Mouse (Mus musculus): ENCODE data around the gene Olig2. TPM values are rescaled to one million over a fixed set of nuclear protein-coding genes. Genes with fewer than 3 reads are reported as not detected.

Gene Olig2
- not detected in 2 replicates for polyA plus RNA-seq (2014; fragmentation: Nextera tagmentation; extraction: Ambion mirVana)

GRCm38 (mm10) chr16:91225233-91226037, at the start of gene Olig2:
Gene Olig2, plus strand, starts transcription at chr16:91225457.
- peak within 1 kb of the TSS; percentile 59 for H3K4me2 ChIP-seq (ENCODE audit: low read length)
- H3K4me1 ChIP-seq (ENCODE audit: control insufficient read depth in 2 of 2, insufficient read depth in 2 of 2, low read length in 2 of 2): peaks cover 5 to 26% of the 10 kb centered on the region in 2 experiments; a peak in 3 of 4 replicates
- 1% methylated on average over 53 of the region's 53 CpGs for WGBS
- H3K9me3 ChIP-seq (ENCODE audit: control insufficient read depth, low read length): no peaks in the 10 kb centered on the region
- H3K36me3 ChIP-seq (ENCODE audit: control insufficient read depth, insufficient read depth, low read length): no peaks in the 10 kb centered on the region
- no peak for ATAC-seq (ENCODE audit: insufficient number of reproducible peaks, insufficient read depth, low FRiP score, low read depth)
- H3K4me3 ChIP-seq (ENCODE audit: control insufficient read depth in 1 of 2, insufficient read depth in 1 of 2, low read depth in 1 of 2, low read length in 2 of 2): peak within 1 kb of the TSS; percentile 19 to 33
- no peak within 1 kb of the TSS for H3K27ac ChIP-seq (replicated peaks in 1 of 2; ENCODE audit: control insufficient read depth in 1 of 2, insufficient read depth in 1 of 2, low read depth in 2 of 2, low read length in 2 of 2)
- H3K27me3 ChIP-seq (ENCODE audit: control insufficient read depth, insufficient read depth, low read length): peaks cover 99% of the 10 kb centered on the region
- no peak within 1 kb of the TSS for H3K9ac ChIP-seq (ENCODE audit: low read length)

GRCm38 (mm10) chr16:91175892-91176291, 49.4 kb upstream of the Olig2 start:
- Histone ChIP-seq H3K4me1 (ENCODE audit: control insufficient read depth in 2 of 2, insufficient read depth in 2 of 2, low read length in 2 of 2) (0 out of 4 replicates have a peak, but pooled peaks cover 0 to 3% of the 10 kb centered on the region in 2 experiments), H3K36me3 (ENCODE audit: control insufficient read depth, insufficient read depth, low read length) (no peaks in the 10 kb centered on the region), H3K4me2 (ENCODE audit: low read length) (no peak overlapping the region), H3K27me3 (ENCODE audit: control insufficient read depth, insufficient read depth, low read length) (no peaks in the 10 kb centered on the region), H3K27ac (replicated peaks in 1 of 2; ENCODE audit: control insufficient read depth in 1 of 2, insufficient read depth in 1 of 2, low read depth in 2 of 2, low read length in 2 of 2) (no peak overlapping the region), H3K9ac (ENCODE audit: low read length) (no peak overlapping the region), H3K4me3 (ENCODE audit: control insufficient read depth in 1 of 2, insufficient read depth in 1 of 2, low read depth in 1 of 2, low read length in 2 of 2) (no peak overlapping the region), H3K9me3 (ENCODE audit: control insufficient read depth, low read length) (no peaks in the 10 kb centered on the region)
- no peak for ATAC-seq (ENCODE audit: insufficient number of reproducible peaks, insufficient read depth, low FRiP score, low read depth)
- 79% methylated on average over 8 of the region's 8 CpGs for WGBS

- WGBS: 65% methylated on average over 8 of the region's 8 CpGs
- Histone ChIP-seq H3K27me3 (ENCODE audit: control insufficient read depth, insufficient read depth, low read length) (no peaks in the 10 kb centered on the region), H3K36me3 (ENCODE audit: control insufficient read depth, insufficient read depth, low read length) (no peaks in the 10 kb centered on the region), H3K4me3 (ENCODE audit: control insufficient read depth in 1 of 2, insufficient read depth in 1 of 2, low read depth in 1 of 2, low read length in 2 of 2) (no peak overlapping the region), H3K9me3 (ENCODE audit: control insufficient read depth, low read length) (no peaks in the 10 kb centered on the region), H3K9ac (ENCODE audit: low read length) (no peak overlapping the region), H3K27ac (replicated peaks in 1 of 2; ENCODE audit: control insufficient read depth in 1 of 2, insufficient read depth in 1 of 2, low read depth in 2 of 2, low read length in 2 of 2) (no peak overlapping the region), H3K4me2 (ENCODE audit: low read length) (no peak overlapping the region), H3K4me1 (ENCODE audit: control insufficient read depth in 2 of 2, insufficient read depth in 2 of 2, low read length in 2 of 2) (no peaks in the 10 kb centered on the region)
- ATAC-seq (ENCODE audit: insufficient number of reproducible peaks, insufficient read depth, low FRiP score, low read depth): no peak
These were observed 38.2 kb upstream of the Olig2 start for GRCm38 (mm10) chr16:91187046-91187445.

GRCm38 (mm10) chr16:91187662-91188061, 37.6 kb upstream of the Olig2 start:
- WGBS: 78% methylated on average over 10 of the region's 10 CpGs
- H3K36me3 ChIP-seq (ENCODE audit: control insufficient read depth, insufficient read depth, low read length): no peaks in the 10 kb centered on the region

GRCm38 (mm10) chr16:91188304-91188703, 37.0 kb upstream of the Olig2 start:
- Histone ChIP-seq H3K4me2 (ENCODE audit: low read length) (no peak overlapping the region), H3K9ac (ENCODE audit: low read length) (no peak overlapping the region), H3K4me3 (ENCODE audit: control insufficient read depth in 1 of 2, insufficient read depth in 1 of 2, low read depth in 1 of 2, low read length in 2 of 2) (no peak overlapping the region), H3K9me3 (ENCODE audit: control insufficient read depth, low read length) (no peaks in the 10 kb centered on the region), H3K4me1 (ENCODE audit: control insufficient read depth in 2 of 2, insufficient read depth in 2 of 2, low read length in 2 of 2) (no peaks in the 10 kb centered on the region), H3K36me3 (ENCODE audit: control insufficient read depth, insufficient read depth, low read length) (no peaks in the 10 kb centered on the region), H3K27me3 (ENCODE audit: control insufficient read depth, insufficient read depth, low read length) (no peaks in the 10 kb centered on the region), H3K27ac (replicated peaks in 1 of 2; ENCODE audit: control insufficient read depth in 1 of 2, insufficient read depth in 1 of 2, low read depth in 2 of 2, low read length in 2 of 2) (no peak overlapping the region)
- ATAC-seq (ENCODE audit: insufficient number of reproducible peaks, insufficient read depth, low FRiP score, low read depth): no peak
- 79% methylated on average over 12 of the region's 12 CpGs for WGBS

More at GRCm38 (mm10) chr16:91187662-91188061, 37.6 kb upstream of the Olig2 start:
- no peaks in the 10 kb centered on the region for H3K27me3 ChIP-seq (ENCODE audit: control insufficient read depth, insufficient read depth, low read length)
- H3K9me3 ChIP-seq (ENCODE audit: control insufficient read depth, low read length): no peaks in the 10 kb centered on the region
- H3K27ac ChIP-seq (replicated peaks in 1 of 2; ENCODE audit: control insufficient read depth in 1 of 2, insufficient read depth in 1 of 2, low read depth in 2 of 2, low read length in 2 of 2): no peak overlapping the region
- no peak overlapping the region for H3K4me3 ChIP-seq (ENCODE audit: control insufficient read depth in 1 of 2, insufficient read depth in 1 of 2, low read depth in 1 of 2, low read length in 2 of 2)
- no peak for ATAC-seq (ENCODE audit: insufficient number of reproducible peaks, insufficient read depth, low FRiP score, low read depth)
- no peaks in the 10 kb centered on the region for H3K4me1 ChIP-seq (ENCODE audit: control insufficient read depth in 2 of 2, insufficient read depth in 2 of 2, low read length in 2 of 2)
- no peak overlapping the region for H3K9ac ChIP-seq (ENCODE audit: low read length)
- no peak overlapping the region for H3K4me2 ChIP-seq (ENCODE audit: low read length)

- no peaks in the 10 kb centered on the region for H3K27me3 ChIP-seq (ENCODE audit: control insufficient read depth, insufficient read depth, low read length)
- H3K36me3 ChIP-seq (ENCODE audit: control insufficient read depth, insufficient read depth, low read length): no peaks in the 10 kb centered on the region
- H3K4me3 ChIP-seq (ENCODE audit: control insufficient read depth in 1 of 2, insufficient read depth in 1 of 2, low read depth in 1 of 2, low read length in 2 of 2): no peak overlapping the region
- 70% methylated on average over 6 of the region's 6 CpGs for WGBS
- no peak overlapping the region for H3K27ac ChIP-seq (replicated peaks in 1 of 2; ENCODE audit: control insufficient read depth in 1 of 2, insufficient read depth in 1 of 2, low read depth in 2 of 2, low read length in 2 of 2)
- H3K9ac ChIP-seq (ENCODE audit: low read length): no peak overlapping the region
- ATAC-seq (ENCODE audit: insufficient number of reproducible peaks, insufficient read depth, low FRiP score, low read depth): no peak
- no peaks in the 10 kb centered on the region for H3K9me3 ChIP-seq (ENCODE audit: control insufficient read depth, low read length)
- no peaks in the 10 kb centered on the region for H3K4me1 ChIP-seq (ENCODE audit: control insufficient read depth in 2 of 2, insufficient read depth in 2 of 2, low read length in 2 of 2)
- H3K4me2 ChIP-seq (ENCODE audit: low read length): no peak overlapping the region
These were observed 34.0 kb upstream of the Olig2 start for GRCm38 (mm10) chr16:91191233-91191632.

- H3K27ac ChIP-seq (replicated peaks in 1 of 2; ENCODE audit: control insufficient read depth in 1 of 2, insufficient read depth in 1 of 2, low read depth in 2 of 2, low read length in 2 of 2): no peak overlapping the region
- no peaks in the 10 kb centered on the region for H3K4me1 ChIP-seq (ENCODE audit: control insufficient read depth in 2 of 2, insufficient read depth in 2 of 2, low read length in 2 of 2)
- no peaks in the 10 kb centered on the region for H3K27me3 ChIP-seq (ENCODE audit: control insufficient read depth, insufficient read depth, low read length)
- H3K4me3 ChIP-seq (ENCODE audit: control insufficient read depth in 1 of 2, insufficient read depth in 1 of 2, low read depth in 1 of 2, low read length in 2 of 2): no peak overlapping the region
- no peaks in the 10 kb centered on the region for H3K36me3 ChIP-seq (ENCODE audit: control insufficient read depth, insufficient read depth, low read length)
- H3K9ac ChIP-seq (ENCODE audit: low read length): no peak overlapping the region
- no peak for ATAC-seq (ENCODE audit: insufficient number of reproducible peaks, insufficient read depth, low FRiP score, low read depth)
- no peaks in the 10 kb centered on the region for H3K9me3 ChIP-seq (ENCODE audit: control insufficient read depth, low read length)
- no peak overlapping the region for H3K4me2 ChIP-seq (ENCODE audit: low read length)
- 76% methylated on average over 9 of the region's 9 CpGs for WGBS
These were observed 33.5 kb upstream of the Olig2 start for GRCm38 (mm10) chr16:91191663-91192237.

Data from heart, embryonic 14.5 days (tissue).